Mouse (Mus musculus) retina, adult 2 months (tissue): Measurements from ENCODE around the gene Rpl24.
"Not testable (repeated sequence)": the region's sequence is repeated elsewhere in the genome, so short reads cannot be mapped to it uniquely, and the experiment has no call there.

ENCODE experiments used
- DNase-seq: peaks from one replicate; pipeline ENCODE4 v3.0.0-alpha.2; 2012; ENCODE audit warnings: low read depth, low spot score

Gene Rpl24

GRCm38 (mm10) chr16:55966212-55966871 lies at the start of gene Rpl24:
Rpl24 (plus strand) TSS chr16:55966275.
- peak; percentile 95 for DNase-seq

- DNase-seq: no peak
These were observed 44.0 kb upstream of the Rpl24 start for GRCm38 (mm10) chr16:55922079-55922478.

- DNase-seq: no peak
These were observed 42.1 kb upstream of the Rpl24 start for GRCm38 (mm10) chr16:55924010-55924409.

DNA sequence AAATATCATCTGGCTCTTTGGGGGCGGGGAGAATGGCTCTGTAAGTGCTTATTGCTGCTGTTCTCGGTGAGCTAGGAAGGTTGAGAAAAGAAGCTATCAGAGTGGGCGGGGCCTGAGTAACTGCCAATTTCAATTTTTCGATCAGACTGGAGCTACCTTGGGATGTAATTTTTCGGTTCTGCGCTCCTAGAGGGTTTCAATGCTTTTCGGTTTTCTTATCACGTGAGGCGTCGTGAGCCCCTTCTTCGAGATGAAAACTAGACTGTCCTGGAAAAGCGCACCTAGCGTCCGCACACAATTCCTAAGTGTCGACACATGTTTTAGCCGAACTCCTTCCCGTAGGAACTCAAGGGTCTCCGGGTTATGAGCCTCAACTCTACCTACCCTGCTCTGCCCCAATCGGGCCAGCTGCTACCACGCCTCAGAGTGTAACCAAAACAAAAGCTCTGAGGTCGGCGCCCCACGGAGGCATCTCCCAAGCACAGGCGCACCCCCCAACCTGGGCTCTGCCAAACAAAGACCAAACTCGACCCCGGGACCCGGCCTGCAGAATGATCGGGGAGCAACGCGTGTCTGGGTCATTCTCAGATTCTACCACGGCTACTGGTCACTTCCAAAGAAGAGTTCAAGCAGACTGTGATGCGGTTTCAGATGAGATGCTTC lies 32.3 kb upstream of the Rpl24 start:
- DNase-seq: no peak

DNA sequence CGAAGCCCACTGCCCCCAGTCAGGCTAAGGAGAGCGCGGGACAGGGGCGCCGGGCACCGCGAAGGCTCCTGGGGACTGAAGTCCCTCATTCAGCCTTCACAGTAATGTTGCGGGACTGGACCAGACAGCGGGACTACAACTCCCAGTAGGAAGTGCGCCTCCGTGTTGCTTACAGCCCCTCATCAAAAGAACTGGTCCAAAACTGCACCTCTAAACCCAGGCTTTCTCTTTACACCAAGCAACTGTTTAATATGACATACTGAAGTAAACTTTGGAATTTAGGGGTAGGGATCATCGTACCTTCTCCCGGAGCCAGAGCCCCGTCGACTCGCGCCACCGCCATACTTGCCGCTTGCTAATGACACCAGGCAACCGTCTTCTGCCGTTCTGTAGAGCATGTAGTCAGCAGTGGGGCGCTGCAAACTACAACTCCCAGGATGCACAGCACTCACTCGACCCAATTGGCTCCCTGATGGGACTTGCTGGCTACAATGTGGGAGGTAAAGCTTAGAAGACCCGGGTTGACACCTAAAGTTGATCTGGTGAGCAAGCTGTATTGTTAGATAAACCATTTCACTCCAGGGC lies 31.5 kb upstream of the Rpl24 start, which contains the start of gene Cep97:
Gene Cep97, minus strand, starts transcription at position 403 of the 585 bp plus-strand sequence.
- DNase-seq: peak; percentile 76

GRCm38 (mm10) chr16:55938761-55939160 lies 27.3 kb upstream of the Rpl24 start:
- DNase-seq: no peak

DNA sequence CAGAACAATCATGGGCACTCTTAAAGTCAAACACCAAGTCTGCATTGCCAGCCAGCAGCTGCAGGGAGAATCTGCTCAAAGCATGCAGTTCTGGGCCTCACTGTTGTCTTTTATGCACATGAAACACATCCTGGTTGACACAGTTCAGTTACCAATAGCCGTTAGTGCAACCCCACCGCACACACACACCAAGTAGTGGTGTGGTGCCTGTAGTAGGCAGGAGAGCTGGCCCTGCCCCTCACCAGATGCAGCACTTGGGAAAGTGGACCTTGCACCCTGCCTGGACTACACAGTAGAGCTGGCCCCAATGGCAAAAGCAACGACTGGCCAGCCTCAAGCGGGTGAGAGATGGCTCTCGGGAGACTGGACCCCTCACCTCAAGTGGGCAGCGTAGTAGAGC lies 26.4 kb upstream of the Rpl24 start:
- DNase-seq: no peak

DNA sequence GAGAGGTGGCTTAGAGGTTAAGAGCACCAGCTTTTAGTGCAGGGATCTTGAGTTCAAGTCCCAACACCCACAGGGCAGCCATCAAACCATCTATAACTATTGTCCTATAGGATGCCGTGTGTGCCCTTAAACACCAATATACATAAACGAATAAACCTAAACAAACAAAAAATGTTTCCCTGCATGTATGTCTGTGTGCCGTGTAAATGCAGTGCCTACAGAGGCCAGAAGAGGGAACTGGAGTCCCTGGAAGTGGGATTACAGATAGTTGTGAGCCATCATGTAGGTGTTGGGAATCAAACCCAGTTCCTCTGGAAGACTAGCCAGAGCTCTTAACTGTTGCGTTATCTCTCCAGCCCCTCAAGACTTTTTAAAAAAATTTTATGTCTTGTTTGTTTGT lies 25.3 kb upstream of the Rpl24 start:
- no peak for DNase-seq

- DNase-seq: no peak
These were observed 18.8 kb upstream of the Rpl24 start for GRCm38 (mm10) chr16:55947266-55947665.

DNA sequence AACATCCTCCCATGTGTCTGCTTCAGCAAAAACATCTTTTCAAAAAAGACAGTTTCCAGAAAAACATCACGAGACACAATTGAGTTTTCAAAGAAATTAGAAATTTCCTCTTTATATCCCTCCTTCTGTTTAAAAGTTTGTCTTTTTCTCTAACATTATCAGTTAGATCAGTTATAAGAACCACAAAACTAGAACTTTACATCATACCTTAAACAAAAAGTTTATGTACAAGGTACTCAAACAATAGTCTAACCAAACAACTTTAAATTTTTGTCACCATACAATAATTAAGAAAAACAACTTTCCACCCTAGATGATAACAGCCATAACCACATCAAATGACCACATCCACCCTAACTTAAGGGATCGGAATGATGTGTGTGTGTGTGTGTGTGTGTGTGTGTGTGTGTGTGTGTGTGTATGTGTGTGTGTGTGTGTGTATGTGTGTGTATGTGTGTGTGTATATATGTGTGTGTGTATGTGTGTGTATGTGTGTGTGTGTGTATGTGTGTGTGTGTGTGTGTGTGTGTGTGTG lies 18.1 kb upstream of the Rpl24 start:
- not testable (repeated sequence) for DNase-seq

DNA sequence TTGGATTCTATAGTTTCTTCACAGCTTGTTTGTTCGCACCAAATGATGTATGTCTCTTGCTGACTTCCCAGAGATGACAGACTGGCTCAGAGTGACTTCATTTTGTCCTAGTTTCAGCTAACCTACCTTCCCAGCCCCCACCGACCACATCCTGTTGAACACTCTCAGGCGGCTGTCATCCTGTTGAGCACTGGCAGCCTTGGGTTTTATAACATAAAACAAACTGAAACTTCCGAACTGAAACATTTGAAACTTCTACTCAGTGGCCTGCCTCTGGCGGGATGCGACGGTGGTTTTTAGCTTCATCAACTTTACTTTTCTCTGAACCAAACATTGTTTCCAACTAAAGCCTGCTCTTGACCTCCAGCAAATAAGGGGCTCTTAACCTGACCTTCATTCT lies 17.1 kb upstream of the Rpl24 start:
- no peak for DNase-seq

- no peak for DNase-seq
These were observed 15.6 kb upstream of the Rpl24 start for GRCm38 (mm10) chr16:55950462-55950861.

GRCm38 (mm10) chr16:55950946-55951678 lies 15.0 kb upstream of the Rpl24 start:
- DNase-seq: peak; percentile 60

GRCm38 (mm10) chr16:55951679-55952327 lies 14.3 kb upstream of the Rpl24 start:
- no peak for DNase-seq

DNA sequence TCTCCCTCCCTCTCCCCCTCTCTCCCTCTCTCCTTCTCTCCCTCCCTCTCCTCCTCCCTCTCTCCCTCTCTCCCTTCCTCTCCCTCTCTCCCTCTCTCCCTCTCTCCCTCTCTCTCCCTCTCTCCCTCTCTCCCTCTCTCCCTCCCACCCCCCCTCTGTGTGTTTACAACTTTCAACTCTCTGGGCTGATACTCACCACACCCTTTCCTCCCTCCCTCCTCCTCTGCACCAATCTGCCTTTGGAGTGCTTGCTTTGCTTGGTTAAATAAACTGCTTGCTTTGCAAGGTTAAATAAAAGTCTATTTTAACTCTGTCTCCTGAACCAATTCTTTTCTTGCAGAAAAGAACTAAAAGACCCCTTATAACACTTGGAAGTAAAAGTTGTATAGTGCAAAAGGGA lies 13.3 kb upstream of the Rpl24 start:
- no peak for DNase-seq

GRCm38 (mm10) chr16:55954196-55954595 lies 11.9 kb upstream of the Rpl24 start:
- DNase-seq: not testable (repeated sequence)

GRCm38 (mm10) chr16:55963068-55963467 lies 3.0 kb upstream of the Rpl24 start:
- not testable (repeated sequence) for DNase-seq

DNA sequence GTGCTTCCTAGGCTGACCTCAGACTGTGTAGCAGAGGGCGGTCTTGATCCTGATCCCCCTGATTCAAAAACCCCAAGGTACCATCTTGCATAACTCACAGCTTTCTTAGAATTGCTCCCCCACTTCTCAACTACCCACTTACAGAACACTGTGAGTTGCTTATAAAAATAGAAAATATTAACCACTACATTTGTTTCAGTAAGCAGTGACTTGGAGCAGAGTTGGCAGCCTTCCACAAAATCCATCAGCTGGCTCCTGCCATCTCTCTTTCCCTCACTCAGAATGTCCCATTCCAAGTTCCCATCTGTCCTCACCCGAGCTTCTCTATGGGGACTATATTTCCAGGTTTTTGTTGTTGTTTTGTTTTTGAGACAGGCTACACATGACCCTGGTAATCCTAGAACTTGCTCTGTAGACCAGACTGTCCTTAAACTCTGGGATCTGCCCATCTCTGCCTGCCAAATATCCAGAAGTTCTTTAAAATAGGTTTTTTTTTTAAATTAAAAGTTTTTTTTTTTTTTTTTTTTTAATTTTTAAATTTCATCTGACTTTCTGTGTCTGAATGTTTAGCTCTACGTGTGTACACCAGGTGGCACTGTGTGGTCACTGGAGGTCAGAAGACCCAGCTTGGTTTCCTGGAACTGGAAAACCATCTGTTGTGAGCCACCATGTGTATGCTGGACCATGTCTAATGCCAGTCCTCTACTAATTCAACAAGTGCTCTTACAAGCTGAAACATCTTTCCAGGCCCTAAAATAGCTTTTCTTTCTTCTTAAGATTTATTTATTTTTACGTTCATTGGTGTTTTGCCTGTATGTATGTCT lies 1.7 kb upstream of the Rpl24 start:
- no peak for DNase-seq

- DNase-seq: no peak
These were observed 1.1 kb downstream of the Rpl24 start for GRCm38 (mm10) chr16:55967221-55967620.

DNA sequence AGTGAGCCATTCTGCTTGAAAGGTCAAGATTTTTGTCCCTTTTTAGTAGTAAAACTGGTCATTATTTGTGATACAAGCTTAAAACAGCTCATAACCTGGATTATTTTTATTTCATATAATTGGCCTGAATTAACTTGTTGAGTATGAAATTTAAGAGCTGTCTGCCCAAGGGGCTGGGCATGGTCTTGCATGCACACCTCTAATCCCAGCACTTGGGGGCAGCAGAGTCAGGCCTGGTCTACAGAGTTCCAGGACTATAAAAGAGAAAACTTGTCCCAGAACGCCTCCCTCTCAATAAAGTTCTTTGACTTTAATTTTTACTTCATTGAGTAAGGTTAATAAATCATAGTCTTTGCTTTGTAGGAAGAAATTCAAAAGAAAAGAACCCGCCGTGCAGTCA lies 3.1 kb downstream of the Rpl24 start:
- no peak for DNase-seq

DNA sequence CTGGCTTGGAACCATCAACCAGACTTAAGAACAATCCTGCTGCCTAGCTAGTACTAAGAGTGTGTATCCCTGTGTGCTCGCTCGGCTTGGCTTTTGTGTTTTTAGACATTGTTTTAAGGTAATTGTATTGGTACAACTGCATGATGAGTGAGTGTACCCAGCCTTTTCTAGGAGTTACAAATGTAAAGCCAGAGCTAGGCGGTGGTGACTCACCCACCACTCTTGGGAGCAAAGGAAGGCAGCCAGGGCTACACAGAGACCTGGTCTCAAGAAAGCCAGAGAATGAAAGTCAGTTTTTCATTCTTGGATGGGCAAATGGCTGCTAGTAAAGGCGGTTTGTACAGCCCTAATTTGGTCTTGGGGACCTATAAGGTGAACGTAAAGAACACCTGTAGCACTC lies 4.3 kb downstream of the Rpl24 start:
- no peak for DNase-seq
